Mouse (Mus musculus) embryonic facial prominence, embryonic 14.5 days (tissue): ENCODE results near the gene Gtf2ird2. TPM values are rescaled to one million over a fixed set of nuclear protein-coding genes. Genes with fewer than 3 reads are reported as not detected.

Experiments
- ATAC-seq: fragments of 200-750 bp; cut with Nextera tagmentation; 2 replicates; pipeline ENCODE4 v1.8.0; 2017; ENCODE audit warnings: low read depth, moderate number of reproducible peaks, moderate TSS enrichment
- DNase-seq: peaks from one replicate; pipeline ENCODE4 v3.0.0-alpha.2; 2015; ENCODE audit warnings: low spot score
- H3K27ac ChIP-seq: fragments of 300-500 bp; sonication (generic); replicated peaks from 2 replicates; pipeline ENCODE4 v1.5.1; 2014; ENCODE audit warnings: low read depth, mild to moderate bottlenecking, low read length, moderate library complexity
- H3K27me3 ChIP-seq: fragments of 300-500 bp; sonication (generic); replicated peaks from 2 replicates; pipeline ENCODE4 v1.6.1; 2014; ENCODE audit warnings: low read length; ENCODE audit not compliant: control insufficient read depth, insufficient read depth
- H3K36me3 ChIP-seq: fragments of 300-500 bp; sonication (generic); 2 replicates; pipeline ENCODE4 v1.6.1; 2014; ENCODE audit warnings: low read length, mixed read lengths; ENCODE audit not compliant: control insufficient read depth, insufficient read depth
- H3K4me1 ChIP-seq: fragments of 300-500 bp; sonication (generic); 2 replicates; pipeline ENCODE4 v1.6.1; 2014; ENCODE audit warnings: antibody characterized with exemption, low read length; ENCODE audit not compliant: control insufficient read depth, insufficient read depth
- H3K4me2 ChIP-seq: fragments of 300-500 bp; sonication (generic); 2 replicates; pipeline ENCODE4 v1.6.1; 2014; ENCODE audit warnings: low read depth, mild to moderate bottlenecking, low read length, moderate library complexity, mixed read lengths
- H3K4me3 ChIP-seq: fragments of 300-500 bp; sonication (generic); 2 replicates; pipeline ENCODE4 v1.5.1; 2014; ENCODE audit warnings: low read depth, mild to moderate bottlenecking, low read length
- H3K9ac ChIP-seq: fragments of 300-500 bp; sonication (generic); 2 replicates; pipeline ENCODE4 v1.6.1; 2014; ENCODE audit warnings: low read depth, mild to moderate bottlenecking, low read length, moderate library complexity, mixed read lengths
- H3K9me3 ChIP-seq: fragments of 300-500 bp; sonication (generic); 2 replicates; pipeline ENCODE4 v1.6.1; 2016; ENCODE audit warnings: low read length; ENCODE audit not compliant: control insufficient read depth
- WGBS: fragments of 180-500 bp; shearing (Covaris S2); extraction: QIAGEN DNeasy Blood & Tissue Kit; methylation state at CpG from one replicate; pipeline ENCODE4 v1.1.7; 2014; 5-methylcytosine and 5-hydroxymethylcytosine counted together
- polyA plus RNA-seq: library from polyadenylated mRNA; unstranded; fragments of >200 nt; fragmentation: Nextera tagmentation; extraction: Ambion mirVana; gene quantifications from 2 replicates; pipeline ENCODE4 v1.2.1, GENCODE M21; 2014

Gtf2ird2 gene
- polyA plus RNA-seq, 1 experiment from 2014 or later: 6.6 TPM

- DNase-seq (no peak), ATAC-seq (no peak)
- Histone ChIP-seq H3K4me2 (no peak overlapping the region), H3K4me1 (no peaks in the 10 kb centered on the region), H3K4me3 (no peak overlapping the region), H3K27me3 (no peaks in the 10 kb centered on the region), H3K27ac (no peak overlapping the region), H3K9ac (no peak overlapping the region), H3K9me3 (no peaks in the 10 kb centered on the region), H3K36me3 (peaks cover 99% of the 10 kb centered on the region)
- WGBS: 90% methylated on average over 5 of the region's 5 CpGs
Observed at GRCm38 (mm10) chr5:134269751-134270150, 85.9 kb downstream of the Gtf2ird2 start.

- 85% methylated on average over 4 of the region's 4 CpGs for WGBS
- DNase-seq (no peak), ATAC-seq (no peak)
- Histone ChIP-seq H3K4me2 (no peak overlapping the region), H3K36me3 (peaks cover 99% of the 10 kb centered on the region), H3K27me3 (no peaks in the 10 kb centered on the region), H3K4me1 (no peaks in the 10 kb centered on the region), H3K27ac (no peak overlapping the region), H3K9me3 (no peaks in the 10 kb centered on the region), H3K4me3 (no peak overlapping the region), H3K9ac (no peak overlapping the region)
Observed at GRCm38 (mm10) chr5:134270566-134270965, 86.7 kb downstream of the Gtf2ird2 start.

- H3K36me3 ChIP-seq: peaks cover 99% of the 10 kb centered on the region
- no peak overlapping the region for H3K4me2 ChIP-seq
- no peak overlapping the region for H3K4me3 ChIP-seq
- H3K9ac ChIP-seq: no peak overlapping the region
- DNase-seq (no peak), ATAC-seq (no peak)
- no peaks in the 10 kb centered on the region for H3K4me1 ChIP-seq
- no peaks in the 10 kb centered on the region for H3K9me3 ChIP-seq
- no peak overlapping the region for H3K27ac ChIP-seq
- WGBS: 80% methylated on average over 11 of the region's 11 CpGs
- no peaks in the 10 kb centered on the region for H3K27me3 ChIP-seq
Observed at GRCm38 (mm10) chr5:134271421-134271820, 87.6 kb downstream of the Gtf2ird2 start.

- Histone ChIP-seq H3K4me1 (no peaks in the 10 kb centered on the region), H3K9ac (no peak overlapping the region), H3K4me3 (no peak overlapping the region), H3K9me3 (no peaks in the 10 kb centered on the region), H3K4me2 (no peak overlapping the region), H3K36me3 (peaks cover 99% of the 10 kb centered on the region), H3K27ac (no peak overlapping the region), H3K27me3 (no peaks in the 10 kb centered on the region)
- DNase-seq (no peak), ATAC-seq (no peak)
- WGBS: 65% methylated on average over 11 of the region's 11 CpGs
Observed at GRCm38 (mm10) chr5:134272761-134273160, 88.9 kb downstream of the Gtf2ird2 start.

- H3K27ac ChIP-seq: no peak overlapping the region
- peaks cover 98% of the 10 kb centered on the region for H3K36me3 ChIP-seq
- no peaks in the 10 kb centered on the region for H3K27me3 ChIP-seq
- WGBS: 87% methylated on average over 8 of the region's 8 CpGs
- H3K9ac ChIP-seq: no peak overlapping the region
- H3K9me3 ChIP-seq: no peaks in the 10 kb centered on the region
- H3K4me2 ChIP-seq: no peak overlapping the region
- DNase-seq (no peak), ATAC-seq (no peak)
- H3K4me3 ChIP-seq: no peak overlapping the region
- no peaks in the 10 kb centered on the region for H3K4me1 ChIP-seq
Observed at GRCm38 (mm10) chr5:134273761-134274160, 89.9 kb downstream of the Gtf2ird2 start.

Other genes starting within 250 kb of the Gtf2ird2 start
- 11.7 and 13.5 TPM in 2 replicates for gene Castor2, start 84.3 kb upstream of the Gtf2ird2 start, polyA plus RNA-seq
- 26.1 and 27.3 TPM in 2 replicates for gene Rcc1l, start 7.2 kb upstream of the Gtf2ird2 start, polyA plus RNA-seq
- 7.2 TPM in 2 replicates for gene Ncf1, start 45.6 kb downstream of the Gtf2ird2 start, polyA plus RNA-seq
- 141 and 168 TPM in 2 replicates for gene Gtf2i, start 130.7 kb downstream of the Gtf2ird2 start, polyA plus RNA-seq